Mouse (Mus musculus) retina, adult 2 months (tissue): Measurements from ENCODE around the gene Efna1.

Source experiments
- DNase-seq: peaks from one replicate; pipeline ENCODE4 v3.0.0-alpha.2; 2012; ENCODE audit warnings: low read depth, low spot score

The Efna1 gene

DNA sequence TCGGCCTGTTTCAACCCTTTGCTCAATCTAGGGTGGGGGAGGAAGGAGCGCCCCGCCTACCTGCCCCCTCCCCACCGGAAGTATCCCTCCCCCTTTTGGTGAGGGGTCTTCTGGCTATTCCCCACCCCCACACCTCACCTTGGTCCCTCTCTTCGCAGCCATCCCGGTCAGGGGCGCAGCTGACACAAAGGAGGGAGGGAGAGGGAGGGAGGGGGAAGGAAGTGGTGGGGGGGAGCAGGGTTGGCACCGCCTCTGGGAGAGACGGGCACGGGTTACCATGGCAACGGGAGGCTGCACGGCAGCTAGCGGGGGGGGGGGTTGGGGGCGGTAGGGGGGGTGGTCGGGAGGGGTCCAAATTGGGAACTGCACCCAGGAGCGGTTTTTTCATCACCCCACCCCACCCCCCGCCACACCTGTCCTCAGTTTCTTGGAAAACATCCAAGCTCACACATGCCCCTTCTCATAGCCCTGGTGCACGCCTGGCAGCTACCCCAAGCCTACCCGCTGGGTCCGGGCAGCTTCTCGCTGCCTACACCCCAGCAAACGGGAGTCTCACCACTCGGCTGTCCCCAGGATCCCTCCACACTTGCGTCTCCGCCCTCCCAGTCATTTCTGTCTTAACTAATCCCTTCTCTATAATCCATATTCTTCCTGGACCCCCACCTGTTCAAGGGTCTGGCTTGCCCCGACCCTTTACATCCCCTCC is 35.8 kb downstream of the Efna1 start:
- DNase-seq, result no peak

- DNase-seq, result no peak
These were observed 36.6 kb downstream of the Efna1 start for GRCm38 (mm10) chr3:89244158-89244981.

- no peak for DNase-seq
These were observed 37.3 kb downstream of the Efna1 start for GRCm38 (mm10) chr3:89243609-89244008.

GRCm38 (mm10) chr3:89242331-89242895 is 38.5 kb downstream of the Efna1 start:
- no peak for DNase-seq

- DNase-seq, result no peak
These were observed 42.4 kb downstream of the Efna1 start for GRCm38 (mm10) chr3:89238494-89238893.

DNA sequence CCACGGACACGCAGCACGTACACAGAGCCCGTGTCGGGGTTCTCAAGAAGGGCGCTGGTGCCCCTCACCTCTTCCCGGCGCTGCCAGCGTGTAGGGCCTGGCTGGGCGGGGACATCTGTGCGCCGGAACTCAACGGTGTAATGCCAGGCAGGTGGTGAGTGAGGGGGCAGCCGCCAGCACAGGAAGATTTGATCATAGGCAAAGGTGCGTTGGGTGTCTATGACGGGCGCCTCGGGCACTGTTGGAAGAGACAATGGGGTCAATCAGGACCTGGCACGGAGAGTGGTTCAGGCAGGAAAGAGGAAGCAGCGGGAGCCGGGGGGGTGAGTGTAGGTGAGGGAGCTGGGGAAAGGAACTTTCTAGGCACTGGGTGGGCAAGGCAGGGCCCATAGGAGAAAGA is 43.3 kb downstream of the Efna1 start:
- DNase-seq, result no peak

GRCm38 (mm10) chr3:89236516-89236915 is 44.4 kb downstream of the Efna1 start:
- no peak for DNase-seq

DNA sequence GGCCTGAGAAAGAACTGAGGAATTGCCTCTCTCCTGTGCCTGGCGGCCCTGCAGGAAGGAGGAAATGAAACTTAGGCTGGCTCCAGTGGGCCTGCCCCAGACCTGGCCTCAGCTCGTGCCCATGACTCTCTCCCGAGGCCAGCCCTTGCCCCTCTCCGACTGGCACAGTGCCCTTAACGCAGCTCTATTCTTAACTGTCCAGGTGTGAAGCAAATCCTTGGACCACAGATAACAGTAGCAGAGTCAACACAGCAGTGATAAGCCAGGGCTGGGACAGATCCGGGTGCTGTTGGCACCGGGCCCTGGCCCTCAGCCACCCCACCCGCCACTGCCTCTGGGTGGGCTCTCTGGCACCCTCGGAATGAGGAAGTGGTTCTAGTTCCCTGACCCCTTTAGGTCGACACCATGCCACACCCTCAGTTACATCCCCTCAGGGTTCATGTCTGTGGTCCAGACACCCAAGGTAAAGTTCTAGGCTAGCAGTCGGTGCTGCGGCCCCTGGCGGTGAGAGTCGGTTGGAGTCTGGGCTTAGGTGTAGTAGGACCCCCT is 47.3 kb downstream of the Efna1 start:
- no peak for DNase-seq

DNA sequence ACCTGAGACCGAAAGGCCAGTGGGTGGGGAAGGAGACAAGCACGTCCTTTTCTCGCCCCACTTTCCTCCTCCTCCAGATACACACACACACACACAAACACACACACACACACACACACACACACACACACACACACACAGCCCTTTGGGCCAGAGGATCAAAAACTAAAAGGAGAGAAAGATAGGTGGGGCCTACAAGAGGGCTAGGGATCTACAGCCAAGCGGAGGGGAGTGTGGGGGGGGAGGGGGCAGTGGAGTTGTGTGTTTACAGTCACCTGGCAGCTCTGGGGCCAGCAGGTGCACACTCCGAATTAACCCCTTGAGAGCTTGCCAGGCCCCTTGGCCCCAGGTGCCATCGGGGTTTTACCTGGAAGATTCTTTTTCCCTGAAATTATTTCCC is 48.3 kb downstream of the Efna1 start:
- DNase-seq, result no peak

- no peak for DNase-seq
These were observed 49.1 kb downstream of the Efna1 start for GRCm38 (mm10) chr3:89231772-89232275.

DNA sequence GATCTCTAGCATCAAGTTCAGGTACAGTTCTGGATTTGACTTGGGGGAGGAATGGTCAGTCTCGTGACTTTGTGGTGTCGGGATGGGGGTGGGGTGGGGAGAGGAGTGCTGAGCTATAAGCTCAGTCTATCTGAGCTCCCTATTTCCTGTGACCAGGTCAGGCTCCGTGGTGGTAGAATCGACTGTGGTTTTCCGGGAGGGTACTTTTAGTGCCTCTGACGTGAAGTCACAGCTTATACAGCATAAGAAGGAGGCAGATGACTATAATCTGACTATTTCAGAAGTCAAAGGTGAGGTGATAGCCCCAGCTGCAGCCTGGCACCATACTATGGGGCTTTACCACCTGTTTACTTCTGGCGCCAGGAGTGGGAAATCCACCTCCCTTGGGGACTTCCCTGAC is 49.6 kb downstream of the Efna1 start:
- no peak for DNase-seq

DNA sequence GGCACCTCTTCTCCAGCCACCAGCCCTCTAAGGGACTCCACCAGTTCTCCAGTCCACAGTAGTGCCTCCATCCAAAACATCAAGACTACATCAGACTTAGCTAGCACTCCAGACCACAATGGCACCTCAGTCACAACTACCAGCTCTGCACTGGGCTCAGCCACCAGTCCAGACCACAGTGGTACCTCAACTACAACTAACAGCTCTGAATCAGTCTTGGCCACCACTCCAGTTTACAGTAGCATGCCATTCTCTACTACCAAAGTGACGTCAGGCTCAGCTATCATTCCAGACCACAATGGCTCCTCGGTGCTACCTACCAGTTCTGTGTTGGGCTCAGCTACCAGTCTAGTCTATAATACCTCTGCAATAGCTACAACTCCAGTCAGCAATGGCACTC is 50.4 kb downstream of the Efna1 start:
- no peak for DNase-seq

DNA sequence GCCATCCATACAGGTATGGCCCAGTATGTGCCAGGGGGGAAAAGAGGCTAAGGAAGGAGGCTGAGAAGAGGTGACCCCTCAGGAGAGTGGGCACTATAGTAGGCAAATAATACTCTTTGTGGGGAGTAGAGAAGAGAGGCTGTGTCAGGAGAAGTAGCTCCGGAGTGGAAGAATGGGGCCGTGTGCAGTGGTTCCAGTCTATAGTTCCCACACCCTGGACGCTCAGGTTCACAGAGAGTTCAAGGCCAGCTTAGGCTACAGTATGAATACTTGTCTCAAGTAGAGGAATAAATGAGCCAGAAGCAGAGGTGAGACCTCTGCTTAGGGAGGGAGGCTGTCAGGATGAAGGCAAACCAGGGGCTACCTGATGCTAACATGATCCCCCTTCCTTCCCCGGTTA is 51.7 kb downstream of the Efna1 start:
- DNase-seq, result no peak

- DNase-seq, result no peak
These were observed 52.1 kb downstream of the Efna1 start, which contains the start of gene Muc1 for GRCm38 (mm10) chr3:89228836-89229235. Gene Muc1, plus strand, starts transcription at chr3:89229057.

DNA sequence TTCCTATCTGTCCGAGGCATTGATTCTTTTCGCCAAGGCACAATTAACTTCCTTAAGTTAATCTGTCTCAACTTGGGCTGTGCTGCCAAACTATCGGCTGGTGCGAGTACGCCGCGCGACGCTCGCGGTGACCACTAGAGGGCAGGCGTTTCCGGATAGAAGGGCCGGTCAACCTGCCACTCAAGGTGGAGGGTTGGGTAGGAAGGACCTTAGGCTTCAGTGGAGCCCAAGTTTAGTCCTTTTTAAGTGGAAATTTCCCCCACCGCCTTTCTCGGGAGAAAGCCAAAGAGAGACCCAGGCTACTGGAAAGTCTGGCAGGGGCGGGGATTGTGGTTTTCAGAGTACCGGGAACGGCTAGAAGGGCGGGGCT is 52.8 kb downstream of the Efna1 start:
- peak; percentile 56 for DNase-seq

DNA sequence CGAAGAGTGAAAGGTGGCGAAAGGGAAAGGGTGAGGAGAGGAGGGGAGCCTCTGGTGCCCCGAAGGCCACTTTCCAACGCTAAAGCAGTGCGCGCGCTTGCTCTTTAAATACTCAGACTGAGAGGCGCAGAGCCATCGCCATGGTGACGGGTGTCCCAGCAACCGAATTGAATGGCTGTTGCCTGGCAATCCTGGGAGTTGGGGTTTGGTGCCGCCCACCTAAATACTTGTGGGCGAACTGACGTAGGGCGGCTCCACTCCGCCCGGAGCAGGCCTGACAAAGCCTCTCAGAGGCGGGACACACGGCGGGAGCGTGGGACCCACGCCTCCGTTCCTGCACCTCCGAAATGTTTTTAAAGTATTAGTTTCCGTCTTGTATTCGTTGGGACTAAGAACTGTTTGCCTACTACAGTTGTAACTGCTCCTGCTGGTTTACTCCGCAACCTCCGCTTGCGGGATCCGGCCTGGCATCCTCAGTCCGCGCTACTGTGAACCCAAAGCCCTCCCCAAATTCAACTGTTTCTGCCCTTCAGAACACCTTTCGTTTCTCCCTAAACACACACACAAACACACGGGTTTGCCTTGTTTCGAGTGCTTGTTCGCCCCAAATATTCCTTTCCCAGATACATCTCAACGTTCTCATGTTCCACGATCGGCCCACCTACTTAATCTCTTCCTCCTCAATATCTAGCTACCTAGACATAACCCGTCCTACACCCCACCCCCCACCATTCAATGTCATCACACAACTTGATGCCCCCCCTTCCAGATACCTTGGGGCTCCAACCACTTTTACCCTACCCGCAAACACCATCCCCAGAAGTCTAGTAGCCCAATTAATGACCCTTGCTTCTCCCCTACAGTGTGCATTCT is 53.4 kb downstream of the Efna1 start:
- DNase-seq, result no peak

DNA sequence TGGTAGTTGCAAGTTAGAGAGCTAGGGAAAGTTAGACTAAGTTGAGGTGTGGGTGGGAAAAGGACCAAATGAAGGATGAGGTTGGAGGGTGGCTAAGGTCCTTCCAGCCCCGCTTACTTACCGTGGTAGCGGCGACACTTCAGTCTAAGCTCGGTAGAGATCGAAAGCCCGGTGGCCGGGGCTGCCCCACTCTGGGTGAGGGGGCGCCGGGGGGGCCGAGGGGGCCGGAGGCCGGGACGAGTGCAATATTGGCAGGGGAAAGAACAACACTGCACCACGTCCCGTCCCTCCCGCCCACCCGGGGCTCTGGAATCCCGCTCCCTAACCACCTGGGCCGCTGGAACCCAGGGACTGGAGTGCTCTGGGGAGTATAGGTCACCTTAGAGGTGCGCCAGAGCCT is 54.0 kb downstream of the Efna1 start, which contains the start of gene Mtx1:
Mtx1 (minus strand) TSS at position 189 of the 400 bp plus-strand sequence.
- DNase-seq, result no peak

DNA sequence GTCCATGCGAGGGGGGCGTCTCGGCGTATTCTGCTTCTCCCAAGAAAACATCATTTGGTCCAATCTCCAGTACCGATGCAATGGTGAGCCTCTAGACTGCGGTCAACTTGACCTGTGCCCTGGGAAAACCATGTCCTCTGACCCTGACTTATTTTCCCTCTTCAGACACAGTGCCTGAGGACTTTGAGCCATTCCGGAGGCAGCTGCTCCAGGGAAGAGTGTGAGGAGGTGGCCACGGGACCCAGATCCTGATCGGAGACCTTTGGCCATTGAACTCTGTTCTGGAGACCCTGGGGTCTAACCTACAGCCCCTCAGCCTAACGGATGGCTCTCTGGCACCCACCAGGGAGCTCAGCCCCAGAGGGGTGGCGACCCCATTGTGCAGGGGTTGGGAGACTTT is 54.6 kb downstream of the Efna1 start:
- no peak for DNase-seq

DNA sequence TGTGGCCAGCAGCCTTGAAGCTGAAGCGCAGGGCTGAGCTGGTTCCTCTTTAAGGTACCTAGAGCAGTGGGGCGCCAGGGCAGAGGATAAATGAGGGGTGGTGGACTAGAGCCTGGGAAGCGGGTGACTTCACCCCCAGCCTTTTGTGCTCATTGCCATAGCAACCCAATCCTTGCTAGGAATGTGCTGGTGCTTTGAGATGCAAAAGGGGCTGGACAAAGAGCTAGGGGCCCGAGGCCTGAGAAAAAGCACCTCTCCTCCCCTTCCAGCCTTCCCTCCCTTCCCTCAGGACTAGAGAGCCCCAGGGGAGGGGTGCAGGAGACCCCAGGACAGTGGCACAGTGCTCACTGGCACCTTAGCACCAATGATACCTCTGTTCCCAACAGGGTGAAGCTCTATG is 55.0 kb downstream of the Efna1 start:
- DNase-seq, result no peak

- no peak for DNase-seq
These were observed 55.6 kb downstream of the Efna1 start for GRCm38 (mm10) chr3:89225321-89225815.

GRCm38 (mm10) chr3:89224796-89225195 is 56.1 kb downstream of the Efna1 start:
- no peak for DNase-seq
